Mouse (Mus musculus): ENCODE measurements at regions not wholly inside any gene's neighbourhood (a gene's known extent, or its start where the extent isn't known, plus 50 kb on each side); places are given as distances from the start of the nearest gene placed in this dataset.

DNA sequence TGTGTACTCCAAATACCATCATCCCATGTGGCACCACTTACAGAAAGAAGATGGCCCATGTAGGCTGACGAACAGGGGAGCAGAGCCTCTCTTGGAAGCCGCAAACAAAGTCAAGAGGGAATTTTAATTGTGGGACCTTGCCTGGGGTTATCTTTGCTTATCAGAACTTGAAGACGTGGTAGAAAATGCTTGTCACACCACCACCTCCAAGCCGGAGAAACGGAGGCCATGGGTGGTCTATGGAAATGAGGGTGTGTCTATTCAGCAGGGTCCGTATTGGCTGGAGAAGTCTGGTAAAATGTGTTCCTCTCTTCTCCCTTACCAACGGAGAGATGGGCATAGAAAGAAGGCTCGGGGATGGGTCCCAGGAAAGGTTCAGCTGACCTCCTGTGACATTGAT lies 313.6 kb downstream of the Sox9 start:
- DNase-seq = no peak

DNA sequence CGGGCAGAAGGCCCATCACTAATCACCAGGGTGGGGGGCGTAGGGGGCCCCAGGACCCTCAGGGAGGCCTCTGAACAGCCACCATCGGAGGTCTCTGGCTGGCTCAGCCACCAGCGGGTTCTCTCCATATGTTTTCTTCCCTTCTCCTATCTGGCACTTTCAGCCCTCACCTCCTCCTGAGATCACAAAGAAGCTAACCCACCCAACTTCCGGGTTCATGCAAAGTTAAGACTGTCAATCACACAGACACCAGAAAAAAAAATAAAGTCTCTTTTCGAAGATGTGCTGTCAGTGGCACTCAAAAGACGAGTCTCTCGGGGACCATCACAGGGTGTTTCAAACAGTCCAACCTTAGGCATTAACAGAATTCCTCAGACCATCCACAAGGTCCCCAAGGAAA lies 314.2 kb downstream of the Sox9 start:
- no peak for DNase-seq

DNA sequence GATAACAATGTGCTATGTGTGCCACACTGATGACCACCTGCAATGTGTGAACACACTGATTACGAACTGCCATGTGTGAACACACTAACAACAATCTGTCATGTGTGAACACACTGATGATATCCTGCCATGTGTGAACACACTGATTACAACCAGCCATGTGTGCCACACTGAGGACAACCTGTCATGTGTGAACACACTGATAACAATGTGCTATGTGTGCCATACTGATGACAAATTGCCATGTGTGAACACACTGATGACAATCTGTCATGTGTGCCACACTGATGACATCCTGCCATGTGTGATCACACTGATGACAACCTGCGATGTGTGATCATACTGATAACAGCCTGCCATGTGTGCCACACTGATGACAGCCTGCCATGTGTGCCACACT lies 316.3 kb downstream of the Sox9 start:
- DNase-seq = no peak

DNA sequence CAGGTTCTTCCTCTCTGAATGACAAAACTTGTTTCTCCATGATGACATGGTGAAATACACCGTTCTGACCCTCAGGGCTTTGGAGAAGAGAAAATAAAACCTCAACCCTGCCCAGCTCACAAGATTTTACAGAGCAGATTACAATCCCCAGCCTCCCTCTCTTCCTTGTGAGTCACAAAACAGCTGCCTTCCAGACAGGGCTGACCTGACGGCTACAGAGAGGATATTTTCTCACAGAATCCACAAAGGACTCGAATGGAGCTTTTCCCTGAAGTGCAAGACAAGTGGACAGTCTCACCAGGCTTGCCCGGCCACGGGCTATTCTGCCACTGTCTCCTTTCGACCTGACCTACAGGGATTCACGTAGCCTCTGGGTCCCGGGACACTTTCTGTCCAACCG lies 318.8 kb downstream of the Sox9 start:
- DNase-seq = no peak

DNA sequence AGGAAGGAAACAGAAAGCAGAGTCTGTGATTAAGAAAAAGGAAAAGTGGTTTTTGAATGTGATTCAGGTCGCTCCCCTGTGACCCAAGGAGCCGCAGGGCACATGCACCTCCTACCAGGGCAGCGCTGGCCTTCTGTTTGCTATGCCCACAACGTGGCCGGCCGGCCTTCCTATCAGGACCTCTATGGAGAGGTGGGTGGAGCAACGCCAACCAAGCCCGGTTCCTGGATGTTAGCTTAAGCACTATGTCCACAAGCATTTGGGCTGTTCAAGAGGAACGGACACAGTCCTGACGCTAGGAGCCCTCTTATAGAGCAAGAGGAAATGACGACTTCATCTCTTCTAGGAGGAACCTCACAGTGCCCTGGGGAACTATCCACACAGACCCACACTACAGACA lies 319.5 kb downstream of the Sox9 start:
- no peak for DNase-seq

DNA sequence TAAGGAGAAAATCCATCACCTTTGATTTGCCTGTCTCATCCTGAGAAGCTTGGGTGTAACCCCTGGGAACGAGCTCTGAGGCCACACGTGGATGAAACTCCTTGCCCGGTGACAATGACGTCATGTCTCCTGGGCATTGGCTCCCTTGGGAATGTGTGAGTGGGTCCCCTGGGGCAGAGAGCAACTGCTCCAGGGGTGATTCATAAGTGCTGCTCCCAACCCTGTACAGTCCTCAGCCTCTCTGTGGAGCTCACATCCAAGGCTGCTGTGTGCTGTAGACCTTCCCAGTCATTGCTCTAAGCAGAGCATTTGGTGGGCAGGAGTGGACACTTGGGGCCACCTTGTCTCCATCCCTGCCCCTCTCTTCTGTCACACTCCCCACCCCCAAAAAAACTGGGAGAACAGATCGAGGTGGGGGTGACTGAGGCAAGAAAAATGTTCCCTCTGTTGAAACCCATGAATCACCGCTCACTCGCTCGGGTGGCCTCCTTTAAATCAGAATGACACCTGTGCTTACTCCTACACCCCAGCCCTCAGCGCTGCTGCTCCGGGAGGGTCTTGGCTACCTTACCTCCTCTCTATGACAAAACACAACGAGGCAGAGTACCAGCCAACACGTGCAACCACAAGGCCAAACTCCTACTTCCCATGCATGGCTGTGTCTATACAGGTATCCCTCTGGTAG lies 321.3 kb downstream of the Sox9 start:
- DNase-seq = no peak

DNA sequence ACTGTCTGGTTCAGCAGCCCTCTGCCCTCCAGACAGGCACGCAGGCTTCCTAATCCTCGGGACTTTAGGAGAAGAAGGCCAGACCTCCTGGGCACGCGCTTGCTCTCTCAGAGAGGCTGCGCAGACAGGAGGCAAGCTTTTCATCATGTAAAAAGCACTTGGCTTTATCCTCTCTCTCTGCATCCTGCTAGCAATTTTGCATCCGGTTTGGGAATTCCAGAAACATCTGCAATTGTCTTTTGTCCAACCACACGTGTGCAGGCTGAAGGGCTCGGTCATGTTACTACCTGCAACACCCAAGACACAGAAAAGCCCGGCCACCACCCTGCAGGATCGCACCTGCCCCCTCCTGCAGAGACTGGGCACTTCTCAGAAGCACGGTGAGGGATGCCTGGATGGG lies 323.3 kb downstream of the Sox9 start:
- DNase-seq = no peak

DNA sequence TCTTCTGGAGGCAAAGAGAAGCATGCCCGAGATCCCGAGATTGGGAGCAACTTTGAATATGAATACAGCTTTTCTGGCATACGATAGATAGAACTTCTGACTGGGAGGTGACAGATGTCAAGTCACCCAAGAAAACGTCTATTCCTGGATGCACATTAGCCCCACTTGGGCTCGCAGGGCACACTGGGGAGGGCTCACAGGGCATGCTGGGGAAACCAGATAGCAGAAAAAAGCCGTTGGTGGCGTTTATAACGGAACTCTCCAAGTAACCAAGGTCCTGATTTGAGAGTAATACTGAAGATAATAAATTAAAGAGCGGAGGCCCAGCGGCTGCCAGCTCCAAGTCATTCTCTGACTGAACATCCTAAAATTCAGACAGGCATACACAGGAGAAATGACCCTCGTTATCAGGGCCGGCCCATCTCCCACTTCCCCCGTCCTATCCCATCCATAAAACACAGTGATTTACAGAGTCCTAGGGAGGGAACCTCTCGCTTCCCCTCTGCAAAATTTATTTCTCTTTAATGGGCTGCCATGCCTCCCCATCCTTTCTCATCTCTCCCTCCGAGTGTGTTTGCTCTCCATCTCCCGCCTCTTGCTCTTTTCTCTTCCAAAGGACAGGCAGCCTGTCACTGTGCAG lies 325.3 kb downstream of the Sox9 start:
- no peak for DNase-seq

DNA sequence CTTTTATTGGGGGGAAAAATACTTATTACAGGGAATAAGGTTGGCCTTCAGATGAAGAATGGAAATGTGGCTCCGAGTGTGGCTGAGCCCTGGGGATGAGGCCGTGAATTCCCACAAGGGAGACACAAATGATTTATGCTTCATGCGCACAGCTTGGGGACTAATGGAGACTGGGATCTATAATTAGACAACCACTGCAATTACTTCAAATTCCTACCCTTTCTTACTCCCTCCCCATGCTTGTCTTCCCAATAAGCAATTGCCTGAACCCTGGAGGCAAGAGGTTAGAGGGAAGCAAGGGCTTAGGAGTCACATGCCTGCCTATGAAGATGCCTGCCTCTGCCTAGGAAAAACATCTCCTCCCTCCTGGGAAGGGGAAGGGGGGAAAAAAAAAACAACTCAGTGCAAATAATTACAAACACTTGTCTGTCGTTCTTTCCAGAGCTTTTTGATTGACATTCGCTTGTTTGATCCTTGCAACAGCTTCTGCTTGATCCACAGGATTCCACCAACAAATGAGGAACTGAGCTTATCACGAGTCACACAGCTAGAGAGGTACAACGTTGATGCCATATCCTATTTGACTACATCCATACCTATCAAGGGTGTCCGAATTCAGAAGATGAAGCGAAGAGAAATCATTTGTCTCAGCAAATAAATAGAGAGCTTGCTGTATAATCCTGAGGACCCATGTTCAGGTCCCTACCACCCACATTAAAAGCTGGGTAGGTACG lies 326.1 kb downstream of the Sox9 start:
- no peak for DNase-seq

DNA sequence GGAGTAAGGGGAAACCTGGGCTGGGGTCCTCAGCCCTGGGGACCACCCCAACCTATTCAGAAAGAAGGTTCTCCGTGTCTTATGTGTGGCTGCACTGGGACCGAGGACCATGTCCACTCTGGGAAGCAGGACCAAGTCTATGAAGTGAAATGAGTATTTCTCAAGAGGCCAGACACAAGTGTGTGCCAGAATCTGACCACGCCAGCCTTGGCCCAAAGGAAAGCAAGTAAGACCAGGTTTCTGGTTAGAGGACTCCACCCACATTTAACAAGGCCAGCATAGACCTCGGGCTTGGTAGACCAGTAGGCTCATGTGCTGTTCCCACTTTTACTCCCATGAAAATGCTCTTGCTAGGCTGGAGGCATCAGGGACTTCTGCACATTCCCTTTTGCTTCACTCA lies 327.1 kb downstream of the Sox9 start:
- DNase-seq = no peak

DNA sequence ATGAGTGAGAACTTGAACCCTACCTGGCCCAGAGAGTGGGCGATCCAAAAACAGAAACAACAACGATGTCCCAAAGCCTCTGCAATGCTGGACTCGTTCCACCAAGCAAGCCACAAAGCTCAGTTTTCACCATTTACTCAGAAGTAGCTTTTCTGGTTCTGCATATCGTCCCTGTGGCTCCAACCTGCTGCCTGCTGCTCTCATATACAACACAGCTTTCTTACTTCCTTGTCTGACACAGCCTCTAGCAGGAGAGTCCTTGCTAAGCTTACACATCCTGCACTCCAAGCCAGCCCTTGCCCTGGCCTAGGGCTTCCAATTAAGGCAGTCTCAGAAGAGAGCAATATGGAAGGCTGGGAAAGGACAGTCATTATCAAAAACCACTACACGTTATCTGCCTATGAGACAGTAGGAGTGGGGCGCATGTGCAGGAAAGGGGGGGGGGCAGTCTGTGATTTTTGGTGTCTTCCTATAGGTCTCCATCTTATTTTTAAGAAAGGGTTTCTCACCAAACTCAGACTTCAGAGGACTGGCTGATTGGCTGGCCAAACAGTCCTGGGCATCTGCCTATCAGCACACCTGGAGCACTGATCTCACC lies 331.3 kb downstream of the Sox9 start:
- no peak for DNase-seq

DNA sequence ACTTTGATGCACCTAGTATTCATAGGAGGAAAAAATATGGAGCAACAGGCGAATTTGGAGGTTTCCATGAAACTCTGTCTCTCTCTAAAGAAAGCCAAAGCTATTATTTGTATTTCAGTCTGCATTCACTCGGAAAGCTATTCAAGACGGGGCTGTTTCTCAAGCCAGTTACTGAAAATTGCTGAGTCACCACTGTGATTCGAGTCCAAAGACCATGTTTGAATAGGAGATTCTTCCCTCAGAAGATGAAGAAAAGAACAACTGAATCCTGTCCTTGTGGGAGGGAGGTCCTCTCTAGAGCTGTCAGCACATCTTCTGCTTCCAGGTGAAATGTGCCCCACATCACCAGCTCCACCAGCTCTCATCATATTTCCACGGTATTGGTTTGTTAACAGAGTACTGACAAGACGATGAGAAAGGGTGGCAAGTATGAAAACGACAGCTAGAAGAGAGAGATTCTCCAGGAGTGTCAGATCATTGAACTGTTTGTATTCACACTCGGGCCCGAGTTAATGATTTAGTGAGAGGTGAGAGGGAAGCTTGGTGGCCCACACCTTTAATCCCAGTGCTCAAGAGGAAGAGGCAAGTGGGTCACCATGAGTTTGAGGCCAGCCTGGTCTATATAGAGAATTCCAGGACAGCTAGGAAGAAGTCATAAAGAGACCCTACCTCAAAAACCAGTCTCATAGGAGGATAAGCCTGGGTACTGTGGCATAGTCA lies 335.3 kb downstream of the Sox9 start:
- DNase-seq = no peak

DNA sequence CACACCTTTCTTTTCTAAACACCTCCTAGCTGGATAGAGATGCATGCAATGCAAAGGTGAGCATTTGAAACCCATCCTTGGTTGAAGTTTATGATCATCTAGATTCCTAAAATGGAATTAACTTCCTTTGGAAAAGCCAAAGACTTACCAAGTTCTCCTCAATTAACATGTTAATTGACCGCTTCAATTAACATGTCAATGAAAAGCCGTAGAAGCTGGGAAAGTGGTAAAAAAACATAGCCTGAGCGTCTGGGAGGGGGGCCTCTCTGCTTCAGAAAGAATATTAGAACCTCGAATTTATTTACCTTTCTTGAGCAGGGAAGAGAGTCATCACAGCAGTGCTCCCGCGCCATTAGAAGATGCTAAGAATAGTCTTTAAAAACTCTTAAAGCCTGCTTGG lies 338.5 kb downstream of the Sox9 start:
- no peak for DNase-seq

DNA sequence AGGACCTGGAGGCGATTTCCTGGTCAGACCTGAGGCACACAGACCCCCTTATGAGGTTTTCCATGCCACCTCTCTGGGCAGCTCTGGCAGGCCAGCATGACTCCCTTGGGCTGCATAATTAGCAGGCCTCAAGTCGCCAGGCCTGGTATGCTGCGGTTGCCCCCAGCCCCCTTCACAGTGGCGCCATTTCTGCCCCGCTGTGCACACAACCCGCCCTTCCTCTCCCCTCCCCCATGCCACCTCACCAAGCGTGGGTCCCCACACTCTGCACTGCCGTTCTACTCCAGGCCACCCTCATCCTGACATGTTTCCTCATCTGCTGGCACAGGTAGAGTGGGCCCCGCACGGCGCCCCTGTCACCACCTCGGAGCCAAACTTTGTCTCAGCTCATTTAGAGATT lies 339.3 kb downstream of the Sox9 start:
- DNase-seq = peak; percentile 31 to 44

DNA sequence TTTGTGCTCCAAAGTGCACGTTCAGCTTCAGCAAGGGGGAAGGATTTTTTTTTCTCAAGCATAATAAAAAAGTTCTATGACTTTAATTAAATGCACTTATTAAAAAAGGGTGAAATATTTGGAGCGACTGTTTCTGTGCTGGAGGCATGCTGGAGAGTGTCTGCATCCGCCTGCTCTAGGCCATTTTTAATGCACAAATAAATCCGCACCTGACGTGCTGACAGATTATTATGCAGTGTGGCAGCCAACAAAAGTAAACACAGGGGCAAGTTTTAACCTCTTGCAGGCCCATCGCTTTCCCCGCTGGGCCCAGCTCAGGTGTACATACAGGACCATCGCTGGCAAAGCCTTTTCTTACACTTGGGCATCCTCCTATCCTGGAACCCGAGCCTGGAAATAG lies 340.1 kb downstream of the Sox9 start:
- DNase-seq = no peak

DNA sequence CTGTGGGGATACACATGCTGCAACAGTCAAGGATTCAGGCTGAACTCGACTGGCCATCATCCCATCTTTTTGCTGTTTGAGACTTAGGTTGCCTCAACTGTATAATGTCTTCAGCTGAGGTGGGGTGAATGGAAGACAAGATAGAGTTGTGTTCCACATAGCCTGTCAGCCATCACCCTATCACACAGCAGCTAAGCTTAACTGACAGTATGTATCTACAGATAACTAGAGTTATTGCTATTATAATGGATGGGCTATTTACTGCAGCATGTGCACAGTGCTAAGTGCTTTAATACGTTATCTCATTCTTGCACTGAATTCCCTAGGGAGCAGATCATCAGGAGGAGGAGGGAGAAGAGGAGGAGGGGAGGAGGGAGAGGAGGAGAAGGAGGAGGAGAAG lies 340.9 kb downstream of the Sox9 start:
- DNase-seq = no peak

DNA sequence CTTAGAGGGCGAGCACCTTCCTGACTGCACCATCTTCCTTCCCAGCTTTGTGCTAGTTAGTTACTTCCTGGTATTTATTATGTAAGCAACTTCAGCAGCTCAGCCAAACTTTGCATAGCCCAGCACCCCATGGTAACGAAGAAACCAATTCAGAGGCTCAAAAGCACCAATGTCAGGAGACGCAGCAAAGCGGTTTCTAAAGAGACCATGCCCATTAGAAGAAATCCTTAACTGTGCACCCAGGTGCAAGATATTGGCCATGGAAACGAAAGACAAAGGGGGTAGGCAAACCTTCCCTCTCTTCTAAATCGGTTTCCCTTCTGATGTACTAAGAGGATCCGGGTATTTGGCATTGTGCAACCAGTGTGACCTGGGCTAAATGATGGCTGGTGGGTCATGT lies 343.8 kb downstream of the Sox9 start:
- no peak for DNase-seq

DNA sequence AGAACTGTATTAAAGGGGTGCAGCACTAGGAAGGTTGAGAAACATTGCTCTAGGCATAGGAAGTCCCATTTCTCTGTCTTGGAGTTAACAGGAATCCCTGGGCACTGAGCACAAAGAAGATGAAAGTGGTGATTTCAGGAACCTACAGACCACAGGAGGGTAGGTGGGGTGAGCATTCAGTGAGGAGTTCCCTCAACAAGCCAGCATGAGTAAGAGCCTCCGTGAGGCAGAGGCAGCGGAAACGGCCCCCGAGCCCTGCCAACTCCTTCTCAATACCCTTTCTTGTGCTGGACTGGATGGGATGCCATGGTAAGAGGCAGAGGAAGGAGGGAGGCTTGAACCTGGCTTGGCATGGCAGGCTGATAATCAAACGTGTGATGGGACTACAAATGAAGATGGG lies 347.2 kb downstream of the Sox9 start:
- no peak for DNase-seq

DNA sequence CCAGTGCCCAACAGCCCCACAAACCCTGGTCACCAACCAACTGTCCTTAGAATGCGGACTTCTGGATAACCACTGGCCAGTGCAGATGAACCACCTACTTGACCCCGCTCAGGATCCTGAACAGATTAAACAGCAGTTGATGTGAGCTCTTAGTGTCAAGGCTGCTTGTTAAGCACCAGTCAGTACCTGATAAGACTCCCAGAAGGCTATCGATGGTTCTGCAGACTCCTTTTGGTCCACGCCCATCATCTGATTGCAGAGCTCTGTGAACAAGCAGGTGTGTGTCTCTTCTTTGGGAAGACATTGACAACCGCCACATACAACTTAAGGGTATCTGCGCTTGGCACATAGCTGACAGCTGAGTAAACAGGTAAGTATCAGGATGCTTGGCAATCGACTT lies 348.0 kb downstream of the Sox9 start:
- no peak for DNase-seq

DNA sequence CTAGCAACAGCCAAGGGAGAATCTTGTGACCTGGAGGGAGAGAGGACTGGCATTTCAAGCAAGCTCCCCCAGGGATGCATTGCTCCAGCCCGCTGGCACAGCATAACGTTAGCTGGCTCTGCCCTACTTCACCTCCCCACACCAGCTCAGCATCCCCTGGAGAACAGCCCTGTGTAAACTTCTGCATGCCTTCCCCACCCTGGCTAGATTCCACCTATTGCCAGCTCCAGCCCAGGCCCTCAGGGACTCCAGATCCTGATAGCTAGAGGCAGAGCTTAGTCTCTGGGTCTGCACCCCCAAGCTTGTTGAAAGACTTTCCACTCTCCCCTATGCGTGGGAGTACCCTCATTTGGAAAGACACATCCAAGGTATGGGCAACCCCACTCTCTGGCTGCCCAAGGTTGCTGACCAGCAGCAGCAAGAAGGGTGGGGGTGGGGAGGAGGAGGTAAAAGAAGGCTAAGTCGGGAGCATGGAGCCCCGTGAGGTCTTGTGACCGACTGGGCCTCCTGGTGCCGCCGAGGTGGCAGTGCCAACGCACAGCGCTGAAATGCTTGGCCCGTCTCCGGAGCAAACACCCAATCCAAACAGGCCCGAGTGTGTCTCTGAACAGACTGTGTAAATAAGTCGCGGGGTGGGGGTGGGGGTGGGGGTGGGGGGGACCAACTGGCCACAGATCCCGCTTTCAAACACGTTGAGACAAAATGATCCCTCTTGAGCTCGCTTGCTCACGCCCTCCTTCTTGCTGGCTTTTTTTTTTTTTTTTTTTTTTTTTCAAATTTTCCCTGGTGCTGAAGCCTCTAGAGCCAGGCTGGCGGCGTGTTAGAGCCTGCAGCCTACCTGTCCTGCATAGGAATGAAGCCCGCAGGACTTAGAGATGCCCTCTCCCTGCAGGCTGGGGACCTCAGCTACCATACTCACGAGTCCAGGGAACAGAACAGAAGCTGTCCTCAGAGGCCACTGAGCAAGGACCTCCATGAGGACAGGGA lies 350.3 kb downstream of the Sox9 start:
- peak; percentile 60 to 62 for DNase-seq

DNA sequence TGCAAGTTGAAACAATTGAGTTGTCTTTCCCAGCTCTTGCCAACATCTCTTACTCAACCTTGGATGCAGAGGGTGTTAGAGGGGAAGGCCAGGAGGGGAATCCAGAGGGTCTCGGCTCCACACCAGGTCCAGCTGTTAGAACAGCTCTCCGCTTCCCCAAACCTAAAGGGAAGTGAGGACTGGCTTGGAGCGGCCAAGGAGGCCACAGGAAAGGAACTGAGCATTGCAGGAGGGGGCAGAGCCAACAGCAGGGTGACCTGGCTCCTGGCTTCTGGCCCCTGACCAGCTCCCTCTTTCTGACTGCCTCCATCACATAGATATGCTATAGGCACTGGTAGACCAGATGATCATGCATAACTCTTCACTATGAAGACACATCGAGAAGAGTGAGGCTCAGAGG lies 351.4 kb downstream of the Sox9 start:
- no peak for DNase-seq

DNA sequence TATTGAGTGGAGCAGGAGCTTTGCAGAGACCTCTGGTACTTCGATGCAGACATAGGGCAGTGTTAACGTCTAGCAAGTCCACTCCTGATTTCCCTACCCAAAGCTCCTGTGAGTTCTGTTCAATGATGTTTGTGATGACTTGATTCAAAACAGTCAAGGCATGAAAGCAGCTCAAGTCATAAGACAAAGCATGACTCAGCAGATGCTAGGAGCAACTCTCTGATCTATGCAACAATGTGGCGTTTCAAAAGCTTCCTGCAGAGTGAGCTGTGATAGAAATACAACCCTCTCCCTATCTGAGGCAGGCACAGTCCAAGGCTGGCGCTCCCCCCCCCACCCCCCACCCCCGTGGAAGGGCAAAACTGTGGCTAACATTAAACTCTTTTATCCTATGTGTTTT lies 353.2 kb downstream of the Sox9 start:
- no peak for DNase-seq
